Mouse (Mus musculus) left cerebral cortex, postnatal 14 days (tissue): ENCODE measurements around the gene Col10a1. TPM values are rescaled to one million over a fixed set of nuclear protein-coding genes. Genes with fewer than 3 reads are reported as not detected.
"Not testable (repeated sequence)": the region's sequence is repeated elsewhere in the genome, so short reads cannot be mapped to it uniquely, and the experiment has no call there.

ENCODE experiments used
- DNase-seq, 2 experiments: peaks; one replicate each; pipeline ENCODE4 v3.0.0; 2021 to 2022; ENCODE audit warnings: low spot score in 2 of 2, mixed read lengths in 1 of 2
- intact Hi-C: fragments of 180-260 bp; cut with DNase I; formaldehyde crosslinking; loops from one replicate; pipeline ENCODE4 v1.15.1; 2025
- long read RNA-seq, 2 experiments: library from polyadenylated mRNA; stranded (forward); transcript quantifications; one replicate each; pipeline ENCODE4 v2.0.0; 2021
- total RNA-seq, 2 experiments: library from RNA; stranded (reverse); gene quantifications; 2 replicates each; pipeline ENCODE4 v1.2.3; 2021

The Col10a1 gene
- under 1 TPM; 0.40 to 0.62 TPM for total RNA-seq
- long read RNA-seq, experiment 1: 0 reads
- long read RNA-seq, experiment 2: 0 reads

DNA sequence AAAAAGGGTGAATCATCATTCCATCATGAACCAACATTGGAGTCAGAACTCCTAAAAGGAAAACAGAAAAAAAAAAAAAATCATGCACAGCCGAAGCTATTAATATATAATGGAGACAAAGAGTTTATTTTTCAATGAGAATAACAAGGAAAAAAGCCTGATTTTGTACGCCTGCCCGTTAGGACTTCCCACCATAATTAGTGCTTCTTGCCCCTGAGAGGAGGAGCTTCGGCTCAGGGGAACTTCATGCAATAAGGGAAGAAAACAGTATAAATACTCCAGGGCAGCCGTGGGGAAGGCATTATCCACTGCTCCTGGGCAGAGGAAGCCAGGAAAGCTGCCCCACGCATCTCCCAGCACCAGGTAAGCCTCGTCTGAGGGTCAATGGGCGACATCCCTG is at the start of gene Col10a1:
TSS of gene Col10a1 (plus strand) at position 301 of the 400 bp plus-strand sequence.
- intact Hi-C loops: no loop called here
- no peak for DNase-seq

GRCm38 (mm10) chr10:34341014-34341413 is 48.8 kb upstream of the Col10a1 start:
- intact Hi-C loops: no loop called here
- DNase-seq: no peak

DNA sequence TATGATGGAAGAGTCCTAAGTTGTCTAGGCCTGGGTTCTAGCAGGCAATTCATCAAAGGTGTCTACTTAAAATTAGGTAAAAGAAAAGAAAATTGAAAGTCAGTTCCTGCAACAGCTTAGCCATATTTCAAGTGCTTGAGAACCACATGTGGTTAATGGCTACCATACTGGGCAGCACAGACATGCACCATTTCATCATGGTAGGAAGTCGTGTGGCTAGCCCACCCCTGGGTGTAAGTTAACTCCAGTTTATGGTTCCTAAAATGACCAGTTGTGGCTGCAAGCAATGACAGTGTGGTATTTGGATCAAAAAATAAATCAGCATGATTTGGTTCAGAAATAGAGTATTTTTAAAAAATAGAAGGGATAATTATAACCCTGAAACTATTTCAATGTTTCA is 47.9 kb upstream of the Col10a1 start:
- intact Hi-C loops: no loop called here
- no peak for DNase-seq

DNA sequence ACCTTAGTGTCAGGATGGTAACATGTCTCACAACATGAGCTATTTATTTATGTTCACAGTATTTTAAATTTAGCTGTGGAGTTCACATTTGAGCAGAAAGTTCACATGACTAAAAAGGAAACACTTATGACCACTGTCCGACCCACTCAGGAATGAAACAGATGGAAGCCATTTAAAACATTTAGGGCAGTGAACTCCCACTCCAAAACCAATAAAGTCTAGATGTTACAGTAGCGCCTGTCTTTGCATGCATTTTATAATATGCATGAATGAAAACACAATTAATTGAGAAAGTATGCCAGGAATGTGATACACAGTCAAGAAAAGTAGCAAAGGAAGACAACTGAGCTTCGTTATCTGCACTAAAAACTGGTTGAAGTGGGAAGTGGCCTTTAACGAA is 37.6 kb upstream of the Col10a1 start:
- no peak for DNase-seq
- intact Hi-C loops: no loop called here

DNA sequence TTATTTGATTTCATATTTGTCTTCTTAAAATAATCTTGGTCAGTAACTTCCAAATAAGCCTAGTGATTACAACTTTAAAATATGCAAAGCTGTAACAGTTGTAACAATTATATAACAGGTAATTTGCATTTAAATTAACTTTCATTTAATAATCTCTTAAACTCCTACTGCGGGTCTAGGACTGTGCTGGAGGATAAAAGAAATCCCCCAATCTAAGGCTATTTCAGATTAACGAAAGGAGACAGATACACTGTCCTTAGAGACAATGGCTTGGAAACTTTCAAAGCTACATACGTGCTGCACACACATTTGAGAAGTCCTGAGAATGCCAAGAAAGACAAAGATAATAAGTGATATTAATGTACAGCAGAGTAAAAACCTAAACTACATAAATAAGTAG is 31.5 kb upstream of the Col10a1 start:
- no peak for DNase-seq
- intact Hi-C loops: no loop called here

- intact Hi-C loops: no loop called here
- peak in 1 of 2 experiments; percentile 8 for DNase-seq
Observed at GRCm38 (mm10) chr10:34363756-34364155, 26.0 kb upstream of the Col10a1 start.

DNA sequence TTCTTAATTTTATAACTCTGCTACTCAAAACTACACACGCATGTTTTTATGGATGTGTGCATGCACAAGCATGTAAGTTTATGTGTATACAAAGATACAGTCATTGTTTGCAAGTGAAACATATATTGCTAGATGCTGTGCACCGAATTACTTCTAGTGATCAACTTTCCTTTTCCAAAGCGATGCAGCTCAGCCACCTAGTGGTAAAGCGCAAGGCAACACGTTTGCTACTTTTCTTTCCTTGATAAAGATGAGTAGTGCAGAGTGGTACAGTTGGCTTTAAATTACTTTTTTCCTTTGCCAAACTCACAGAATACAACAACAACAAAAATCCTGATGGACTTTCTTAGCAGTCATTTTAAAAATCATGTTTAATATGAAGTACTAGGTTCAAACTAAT is 21.6 kb upstream of the Col10a1 start:
- peak; percentile 7 to 26 for DNase-seq
- intact Hi-C loops: no loop called here

- intact Hi-C loops: no loop called here
- no peak for DNase-seq
Observed at GRCm38 (mm10) chr10:34373332-34373731, 16.4 kb upstream of the Col10a1 start.

DNA sequence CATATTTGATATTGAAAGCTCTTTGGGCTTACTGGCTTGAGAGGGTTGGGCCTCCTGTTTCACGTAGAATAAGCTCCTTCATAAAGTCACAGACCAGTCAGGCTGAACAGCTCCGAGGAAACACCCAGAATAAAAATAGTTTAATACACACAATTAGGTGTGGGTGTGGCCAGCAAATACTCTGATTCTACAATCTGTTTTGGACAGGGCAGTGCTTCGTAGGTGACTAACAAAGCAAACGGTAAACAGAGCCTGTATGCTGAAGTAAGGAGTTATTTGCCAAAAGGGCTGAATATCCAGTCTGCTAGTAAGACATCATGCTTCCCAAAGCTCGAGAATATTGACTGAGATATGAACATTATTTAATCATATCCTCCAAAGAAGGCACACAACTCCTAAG is 4.1 kb upstream of the Col10a1 start:
- intact Hi-C loops: no loop called here
- no peak for DNase-seq

DNA sequence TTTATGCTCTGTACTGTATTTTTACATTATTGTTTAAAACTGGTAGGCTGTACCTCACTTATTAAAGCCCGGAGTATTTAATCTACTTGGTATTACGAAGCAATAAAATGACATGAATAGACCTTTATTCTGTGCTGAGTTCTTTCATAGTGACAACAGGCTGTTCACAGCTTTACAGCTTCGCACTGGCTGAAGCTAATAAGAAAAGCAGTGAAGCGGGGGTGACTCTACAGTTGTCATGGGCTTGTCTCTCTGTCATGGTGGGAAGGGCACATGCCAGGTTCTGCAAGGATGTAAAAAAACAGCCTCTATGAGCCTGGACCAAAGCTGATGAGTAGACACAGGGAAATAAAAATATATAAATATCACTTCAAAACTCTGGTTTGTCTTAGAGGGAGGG is 7.2 kb downstream of the Col10a1 start:
- intact Hi-C loops: no loop called here

GRCm38 (mm10) chr10:34399267-34399666 is 9.5 kb downstream of the Col10a1 start:
- intact Hi-C loops: no loop called here
- no peak for DNase-seq

More for the DNA sequence above, 7.2 kb downstream of the Col10a1 start:
- no peak for DNase-seq

DNA sequence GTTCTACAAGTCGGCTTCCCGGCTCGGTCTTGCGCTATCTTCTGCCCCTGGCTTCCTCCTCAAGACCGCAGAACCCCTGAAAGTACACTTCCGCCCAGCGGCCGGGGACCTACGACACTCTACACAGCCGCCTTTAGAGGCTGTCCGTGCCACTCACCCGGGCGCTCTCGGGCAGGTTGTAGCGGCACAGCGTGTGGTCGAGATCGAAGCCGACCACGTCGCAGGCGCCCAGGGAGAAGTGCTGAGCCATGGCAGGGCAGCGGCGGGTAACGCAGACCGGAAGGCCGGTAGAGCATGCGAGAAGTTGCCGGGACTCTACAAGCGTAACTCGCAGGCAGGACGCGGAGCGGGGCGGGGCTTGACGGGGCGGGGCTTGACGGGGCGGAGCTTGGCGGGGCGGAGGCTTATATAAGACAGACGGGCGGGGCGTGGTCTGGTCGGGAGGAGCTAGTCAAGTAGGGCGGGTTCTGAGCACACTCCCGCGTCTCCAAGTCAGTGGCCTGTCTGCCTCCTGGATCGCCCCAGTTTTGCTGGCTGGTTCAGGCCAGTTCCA is 28.5 kb downstream of the Col10a1 start, which contains the start of gene Nt5dc1:
TSS of gene Nt5dc1 (minus strand) at position 349 of the 553 bp plus-strand sequence.
- intact Hi-C loops: no loop called here
- DNase-seq: peak; percentile 88 to 89

DNA sequence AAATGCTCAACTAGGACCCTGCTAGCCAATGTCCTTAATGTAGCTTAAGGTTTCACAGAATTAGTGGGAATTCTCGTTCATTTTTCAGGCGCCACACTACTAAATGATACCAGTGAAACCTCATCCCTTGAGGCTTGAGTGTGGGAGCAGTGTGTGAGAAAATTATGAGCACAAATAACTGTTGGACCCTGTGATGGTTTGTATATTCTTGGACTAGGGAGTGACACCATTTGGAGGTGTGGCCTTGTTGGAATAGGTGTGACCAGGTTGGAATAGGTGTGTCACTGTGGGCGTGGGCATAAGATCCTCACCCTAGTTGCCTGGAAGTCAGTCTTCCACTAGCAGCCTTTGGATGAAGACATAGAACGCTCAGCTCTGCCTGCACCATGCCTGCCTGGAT is 29.0 kb downstream of the Col10a1 start:
- intact Hi-C loops, DNase-seq: not testable (repeated sequence)

DNA sequence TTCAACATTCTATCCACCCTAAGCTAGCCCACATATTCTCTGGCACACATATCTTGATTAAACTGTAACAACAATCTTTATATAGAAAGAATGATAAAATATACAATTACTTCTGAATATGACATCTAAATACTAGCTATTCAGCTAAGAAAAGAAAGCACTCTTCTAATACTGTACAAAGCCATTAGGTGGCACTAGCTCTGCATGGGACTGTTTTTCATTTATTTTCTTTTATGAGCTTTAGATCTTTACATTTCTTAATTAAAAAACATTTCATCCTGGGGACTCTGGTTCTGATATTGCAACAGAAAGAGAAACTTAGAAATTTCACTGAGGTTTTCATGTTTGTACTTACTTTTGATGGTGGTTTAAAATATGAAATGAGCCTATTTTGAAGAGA is 42.0 kb downstream of the Col10a1 start:
- DNase-seq: no peak
- intact Hi-C loops: no loop called here

- DNase-seq, intact Hi-C loops: not testable (repeated sequence)
Observed at GRCm38 (mm10) chr10:34434191-34434590, 44.4 kb downstream of the Col10a1 start.

Other genes with a start within 250 kb of the Col10a1 start
- gene Dse, start 182.3 kb upstream of the Col10a1 start, total RNA-seq: 1 to 10 TPM; 6.0 to 7.5 TPM
- 100 to 1,000 TPM; 122 to 124 TPM for gene Tspyl1, start 107.8 kb upstream of the Col10a1 start, total RNA-seq
- gene Tspyl4, start 92.5 kb upstream of the Col10a1 start, total RNA-seq: 100 to 1,000 TPM; 351 TPM
- 1 to 10 TPM; 1.8 to 2.0 TPM for gene Nt5dc1, start 28.6 kb downstream of the Col10a1 start, total RNA-seq
- under 1 TPM; 0.57 to 0.61 TPM for gene Frk, start 93.4 kb downstream of the Col10a1 start, total RNA-seq